Mouse (Mus musculus): ENCODE data around the gene Gtf2h1.

DNA sequence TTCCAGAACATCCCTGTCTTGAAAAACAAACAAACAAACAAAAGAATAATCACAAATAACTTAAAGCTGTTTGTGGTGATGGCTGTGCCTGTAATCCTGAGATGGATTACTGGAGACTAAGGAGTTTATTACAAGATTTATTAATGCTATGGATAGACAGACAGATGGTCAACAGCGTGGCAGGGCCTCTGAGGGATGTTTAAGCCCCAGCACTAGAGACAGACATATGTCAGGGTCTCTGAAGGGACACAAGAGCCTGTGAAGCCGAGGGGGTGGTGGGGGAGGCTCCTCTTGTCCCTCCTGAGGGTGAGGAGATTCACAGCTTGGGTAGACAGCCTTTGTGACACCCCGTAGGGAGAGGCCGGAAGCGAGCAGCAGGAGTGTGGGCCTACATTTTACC is 41.2 kb downstream of the Gtf2h1 start:
- TF ChIP-seq CTCF (IDR thresholded peaks at IDR 0.05; ENCODE audit: low read depth, low read length) (no peak), POLR2A (IDR thresholded peaks at IDR 0.05; ENCODE audit: extremely low read depth, insufficient read depth, low read length) (no peak)

Measured in liver, adult 2 months (tissue).